Mouse (Mus musculus) thymus, adult 2 months (tissue): ENCODE results near the gene Prkca.

Experiments used
- CTCF ChIP-seq: fragments of 200-500 bp; IDR thresholded peaks from 2 replicates; pipeline ENCODE4 v1.5.1; 2012; ENCODE audit warnings: mild to moderate bottlenecking, control low read depth, low read length, moderate library complexity, borderline replicate concordance; ENCODE audit not compliant: control insufficient read depth, poor library complexity, insufficient read depth; ENCODE audit errors: extremely low read depth
- POLR2A ChIP-seq: fragments of 200-500 bp; IDR thresholded peaks from 2 replicates; pipeline ENCODE4 v1.6.1; 2012; ENCODE audit warnings: mild to moderate bottlenecking, low read length, control low read depth, moderate library complexity; ENCODE audit not compliant: control insufficient read depth, poor library complexity, insufficient read depth; ENCODE audit errors: extremely low read depth

GRCm38 (mm10) chr11:108217043-108217442 is 126.7 kb downstream of the Prkca start:
- TF ChIP-seq CTCF: no peak
- no peak for TF ChIP-seq POLR2A
